10 mouse cellular contexts compared by ENCODE assay signal in genomic region chr19:46275307-46275706, GRCm38 (mm10). TPM values are rescaled to one million over a fixed set of nuclear protein-coding genes. Genes with fewer than 3 reads are reported as not detected.
DNase-seq lines count a peak whose midpoint lies in the region; ATAC-seq and TF ChIP-seq lines count a peak whose summit lies in the region.
"Had no signal": no experiment of that assay in that cellular context is flagged by ENCODE, and none has a peak within 500 bp of the region (broad histone marks: within the 10 kb centered on the region; RNA-seq: fewer than 3 reads in every experiment).

No protein-coding gene starts in this region.

- no peak overlapping the region for H3K4me3 ChIP-seq in gastrocnemius, adult 2 months
- no peak overlapping the region for H3K4me3 ChIP-seq in liver, embryonic 14.5 days (ENCODE audit: insufficient read depth in 1 of 2, low read depth in 2 of 2, low read length in 2 of 2)
- H3K4me3 ChIP-seq in forebrain, embryonic 13.5 days = no peak overlapping the region
- H3K4me3 ChIP-seq: hindbrain, embryonic 15.5 days had no signal

- peaks cover 8% of the 10 kb centered on the region for H3K36me3 ChIP-seq in liver, embryonic 14.5 days (replicated peaks; ENCODE audit: control insufficient read depth, insufficient read depth, low read depth)
- H3K36me3 ChIP-seq in forebrain, embryonic 13.5 days (ENCODE audit: poor library complexity, severe bottlenecking) = peaks cover 81% of the 10 kb centered on the region

- H3K27ac ChIP-seq in gastrocnemius, adult 2 months = no peak overlapping the region
- H3K27ac ChIP-seq in liver, embryonic 14.5 days = no peak overlapping the region
- H3K27ac ChIP-seq in forebrain, embryonic 13.5 days = no peak overlapping the region
- H3K27ac ChIP-seq: hindbrain, embryonic 15.5 days had no signal

- DNase-seq in gastrocnemius, adult 2 months = no peak
- DNase-seq in gastrocnemius, postnatal 4 days (ENCODE audit: low spot score in 2 of 2) = no peak
- DNase-seq in 3T3-L1 (ENCODE audit: low read depth, low spot score) = peak; percentile 62
- DNase-seq in MEL-GATA-1-ER (ENCODE audit: extremely low read depth, low read depth) = peak; percentile 40
- DNase-seq in liver, embryonic 14.5 days (ENCODE audit: low read depth in 3 of 3, low spot score in 3 of 3) = peak in 1 of 3 experiments; percentile 10
- DNase-seq in right cerebral cortex, postnatal 14 days = no peak
- DNase-seq: adrenal gland, adult 8-10 months had no signal

- no peak for ATAC-seq in liver, embryonic 14.5 days (ENCODE audit: insufficient read depth)
- no peak for ATAC-seq in forebrain, embryonic 13.5 days
- ATAC-seq in cerebellum, adult (ENCODE audit: insufficient number of reproducible peaks, low FRiP score, low TSS enrichment) = no peak

- no peak overlapping the region for H3K4me2 ChIP-seq in liver, embryonic 14.5 days (ENCODE audit: low read depth)
- H3K4me2 ChIP-seq in forebrain, embryonic 13.5 days = no peak overlapping the region
- H3K4me2 ChIP-seq: hindbrain, embryonic 15.5 days had no signal

- no peak overlapping the region for H3K9ac ChIP-seq in liver, embryonic 14.5 days (replicated peaks)
- H3K9ac ChIP-seq in forebrain, embryonic 13.5 days = no peak overlapping the region
- H3K9ac ChIP-seq: hindbrain, embryonic 15.5 days had no signal

- no peaks in the 10 kb centered on the region for H3K4me1 ChIP-seq in liver, embryonic 14.5 days (replicated peaks; ENCODE audit: control insufficient read depth in 2 of 2, insufficient read depth in 2 of 2, low read length in 1 of 2)
- no peaks in the 10 kb centered on the region for H3K4me1 ChIP-seq in forebrain, embryonic 13.5 days
- H3K4me1 ChIP-seq: hindbrain, embryonic 15.5 days had no signal

- H3K9me3 ChIP-seq in liver, embryonic 14.5 days (ENCODE audit: control insufficient read depth, low read length) = no peaks in the 10 kb centered on the region
- H3K9me3 ChIP-seq in forebrain, embryonic 13.5 days (replicated peaks) = 0 out of 2 replicates have a peak, but pooled peaks cover 3% of the 10 kb centered on the region
- H3K9me3 ChIP-seq: hindbrain, embryonic 15.5 days had no signal

- no peaks in the 10 kb centered on the region for H3K27me3 ChIP-seq in liver, embryonic 14.5 days (ENCODE audit: control insufficient read depth, insufficient read depth, low read length)
- no peaks in the 10 kb centered on the region for H3K27me3 ChIP-seq in forebrain, embryonic 13.5 days
- H3K27me3 ChIP-seq: hindbrain, embryonic 15.5 days had no signal

- TF ChIP-seq EP300 in liver, embryonic 14.5 days (IDR thresholded peaks at IDR 0.05; ENCODE audit: low read depth) = no peak

- peak; percentile 58 for TF ChIP-seq CTCF in gastrocnemius, adult 2 months (IDR thresholded peaks at IDR 0.05)
- TF ChIP-seq CTCF in liver, embryonic 14.5 days (IDR thresholded peaks at IDR 0.05; ENCODE audit: low read depth) = peak; percentile 67

- intact Hi-C loops in gastrocnemius, adult 2 months (cut with DNase I) = no loop called here

RNA-seq across cellular contexts. Expression of gene Nfkb2, which starts 28.8 kb away (rescaled TPM):
- total RNA-seq in gastrocnemius, adult 2 months (2021) = 1 to 10 TPM; 8.2 to 8.5 TPM
- total RNA-seq in gastrocnemius, postnatal 4 days (2021) = 10 to 100 TPM; 19.0 to 20.2 TPM
- 4.0 and 4.5 TPM in 2 replicates for polyA plus RNA-seq in liver, embryonic 14.5 days (2012; rRNA removed)
- polyA plus RNA-seq in liver, embryonic 14.5 days (2014; fragmentation: Nextera tagmentation; extraction: Ambion mirVana) = 2.6 and 3.9 TPM in 2 replicates
- polyA plus RNA-seq in forebrain, embryonic 13.5 days (2015; fragmentation: Nextera tagmentation; extraction: Ambion mirVana) = 1.1 and 1.5 TPM in 2 replicates

RNA-seq across cellular contexts. Expression of gene Psd, which starts 51.6 kb away (rescaled TPM):
- under 1 TPM; 0.14 to 0.36 TPM for total RNA-seq in gastrocnemius, adult 2 months (2021)
- total RNA-seq in gastrocnemius, postnatal 4 days (2021) = 1 to 10 TPM; 2.0 to 2.9 TPM
- 4.9 and 5.9 TPM in 2 replicates for polyA plus RNA-seq in liver, embryonic 14.5 days (2012; rRNA removed)
- 4.9 and 6.2 TPM in 2 replicates for polyA plus RNA-seq in liver, embryonic 14.5 days (2014; fragmentation: Nextera tagmentation; extraction: Ambion mirVana)
- 31.0 and 34.8 TPM in 2 replicates for polyA plus RNA-seq in forebrain, embryonic 13.5 days (2015; fragmentation: Nextera tagmentation; extraction: Ambion mirVana)

RNA-seq across cellular contexts. Expression of gene Fbxl15, which starts 52.7 kb away (rescaled TPM):
- 1 to 10 TPM; 2.9 to 3.8 TPM for total RNA-seq in gastrocnemius, adult 2 months (2021)
- total RNA-seq in gastrocnemius, postnatal 4 days (2021) = 1 to 10 TPM; 4.4 to 5.1 TPM
- 6.3 and 8.0 TPM in 2 replicates for polyA plus RNA-seq in liver, embryonic 14.5 days (2012; rRNA removed)
- polyA plus RNA-seq in liver, embryonic 14.5 days (2014; fragmentation: Nextera tagmentation; extraction: Ambion mirVana) = 10.0 and 12.5 TPM in 2 replicates
- polyA plus RNA-seq in forebrain, embryonic 13.5 days (2015; fragmentation: Nextera tagmentation; extraction: Ambion mirVana) = 30.8 and 32.8 TPM in 2 replicates

Comparison
In these comparisons a context has a peak if more than half of its experiments do, and no peak if none do; other contexts are left out.
1. DNase-seq: peak in 3T3-L1 (single experiment) and MEL-GATA-1-ER (single experiment); none in gastrocnemius, adult 2 months (single experiment), gastrocnemius, postnatal 4 days (0 of 2) and right cerebral cortex, postnatal 14 days (single experiment).